Mouse (Mus musculus): ENCODE results near the gene Gm49388.
A peak's percentile ranks its signal among the peaks of the same experiment; 100 is the strongest.
"Not testable (repeated sequence)": the region's sequence is repeated elsewhere in the genome, so short reads cannot be mapped to it uniquely, and the experiment has no call there.

Gm49388 gene

DNA sequence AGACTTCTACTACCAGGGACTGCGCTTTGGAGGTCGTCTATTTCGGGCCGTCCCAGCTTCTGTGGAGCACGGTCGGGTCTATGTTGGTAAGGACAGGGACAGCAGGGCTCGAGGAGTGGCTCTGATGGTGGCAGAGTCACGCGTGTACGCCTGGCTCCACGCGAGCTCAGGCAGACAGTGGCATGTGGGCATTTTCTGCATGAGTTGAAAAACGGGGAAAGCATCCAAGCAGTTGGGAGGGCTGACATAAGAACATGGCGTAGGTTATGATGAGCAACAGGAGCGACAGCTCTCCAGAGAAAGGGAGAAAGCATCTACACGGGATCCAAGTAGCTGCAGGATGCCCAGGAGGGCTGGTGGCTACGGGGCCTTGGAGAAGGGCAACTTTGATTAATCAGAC lies 16.9 kb downstream of the Gm49388 start:
- peak; percentile 96 for DNase-seq (ENCODE audit: low read depth, low spot score)

DNA sequence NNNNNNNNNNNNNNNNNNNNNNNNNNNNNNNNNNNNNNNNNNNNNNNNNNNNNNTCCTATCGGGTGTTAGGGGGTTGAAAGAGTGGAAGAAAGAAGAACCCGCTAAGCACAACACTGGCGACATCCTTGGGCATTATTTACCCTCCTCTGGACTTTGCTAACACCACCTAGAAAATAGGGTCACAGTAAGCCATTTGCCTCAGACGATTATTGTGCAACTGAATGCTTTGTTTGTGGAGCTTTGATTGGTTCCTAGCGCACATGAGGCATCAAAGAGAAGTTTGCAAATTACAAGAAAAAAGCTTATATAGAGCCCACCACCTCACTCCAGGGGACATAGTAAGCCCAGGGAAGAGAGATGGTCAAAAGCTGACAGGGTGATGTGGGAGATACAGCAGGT lies 23.4 kb downstream of the Gm49388 start:
- no peak for DNase-seq (ENCODE audit: low read depth, low spot score)

DNA sequence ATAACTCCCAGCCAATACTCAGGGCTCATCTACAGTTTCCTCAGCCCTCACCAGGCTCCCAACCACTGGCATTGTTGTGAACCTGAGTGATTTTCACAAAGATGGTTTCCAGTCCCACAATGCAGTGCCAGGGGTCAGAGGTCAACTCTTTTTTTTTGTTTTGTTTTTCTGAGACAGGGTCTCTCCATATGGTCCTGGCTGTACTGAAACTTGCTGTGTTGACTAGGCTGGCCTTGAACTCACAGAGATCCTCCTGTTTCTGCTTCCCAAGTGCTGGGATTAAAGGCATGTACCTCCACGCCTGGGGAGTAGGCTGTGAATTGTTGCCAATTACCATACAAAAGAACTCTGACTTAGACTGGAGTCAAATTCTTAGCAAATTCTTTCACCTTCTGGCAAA lies 24.4 kb downstream of the Gm49388 start:
- DNase-seq (ENCODE audit: low read depth, low spot score) = no peak

DNA sequence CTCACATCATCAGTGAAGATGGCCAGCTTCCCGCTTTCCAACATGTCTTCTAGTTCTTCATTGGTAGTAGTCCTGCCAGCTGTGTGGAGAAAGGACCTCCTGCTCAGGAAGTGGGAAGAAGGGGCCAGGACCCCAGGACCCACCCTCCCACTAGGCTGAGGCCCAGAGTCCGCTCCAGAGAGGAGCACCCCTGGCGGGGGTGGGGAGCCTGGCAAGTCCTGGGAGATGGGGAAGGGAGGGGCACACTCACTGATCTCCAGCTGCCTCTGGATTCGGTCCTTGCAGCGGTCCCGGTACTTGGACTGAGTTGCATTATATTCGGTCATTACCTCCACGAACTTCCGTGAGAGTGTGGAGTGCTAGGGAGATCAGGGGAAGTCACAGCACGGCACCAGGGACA lies 25.2 kb downstream of the Gm49388 start:
- no peak for DNase-seq (ENCODE audit: low read depth, low spot score)

DNA sequence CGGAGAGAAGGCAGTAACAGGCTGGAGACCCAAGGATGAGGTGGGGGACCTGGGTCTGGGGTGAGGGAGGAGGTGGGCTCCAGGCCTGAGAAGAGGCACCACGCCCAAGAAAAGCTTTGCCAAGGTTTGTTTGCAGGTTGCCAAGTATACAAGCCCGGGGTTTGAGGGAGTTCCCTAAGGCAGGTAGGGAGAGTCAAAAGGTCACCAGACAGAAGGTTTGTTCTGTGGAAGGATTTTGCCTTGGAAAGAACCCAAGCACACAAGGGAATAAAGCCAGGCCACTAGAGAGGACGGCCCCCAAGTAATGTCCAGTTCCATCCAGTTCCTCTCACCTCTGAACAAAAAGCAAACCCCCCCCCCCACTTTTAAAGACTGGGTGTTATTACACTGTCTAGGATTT lies 25.8 kb downstream of the Gm49388 start:
- no peak for DNase-seq (ENCODE audit: low read depth, low spot score)

DNA sequence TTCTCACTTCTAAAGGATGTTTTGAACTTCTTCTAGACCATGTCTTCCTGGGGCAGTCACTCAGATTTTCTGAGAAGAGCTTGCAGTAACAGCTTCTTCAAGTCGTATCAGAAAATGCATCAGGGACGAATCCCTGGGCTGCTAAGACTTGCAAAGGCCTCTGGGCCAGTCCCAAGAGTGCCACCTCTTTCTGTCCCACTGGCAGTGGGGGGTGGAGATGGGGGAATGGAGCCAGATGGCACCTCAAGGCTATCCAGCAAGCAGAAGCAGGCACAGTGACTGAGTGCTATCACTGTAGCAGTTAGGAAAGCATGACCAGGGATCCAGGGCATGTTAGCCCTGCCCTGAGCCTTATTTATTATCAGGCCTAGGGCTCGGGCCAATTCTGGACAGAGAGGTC lies 26.9 kb downstream of the Gm49388 start:
- no peak for DNase-seq (ENCODE audit: low read depth, low spot score)

DNA sequence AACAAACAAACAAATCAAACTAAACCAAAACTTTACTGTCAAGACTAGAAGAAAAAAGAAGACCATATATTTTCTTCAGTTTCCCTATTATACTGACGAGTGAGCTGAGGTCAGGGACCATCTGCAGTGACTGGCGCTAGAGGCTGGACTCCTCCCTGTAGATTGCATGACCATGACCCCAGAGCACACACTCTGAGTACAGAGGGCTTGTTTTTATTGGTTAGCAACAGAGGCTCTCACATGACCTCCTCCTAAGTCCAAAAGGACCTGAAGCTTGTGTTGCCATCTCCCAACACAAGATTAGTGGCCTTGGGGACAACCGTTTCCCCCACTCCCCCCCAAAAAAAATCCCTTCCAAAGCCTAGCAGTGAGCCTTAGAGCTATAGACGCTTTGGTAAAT lies 28.4 kb downstream of the Gm49388 start:
- DNase-seq (ENCODE audit: low read depth, low spot score) = no peak

DNA sequence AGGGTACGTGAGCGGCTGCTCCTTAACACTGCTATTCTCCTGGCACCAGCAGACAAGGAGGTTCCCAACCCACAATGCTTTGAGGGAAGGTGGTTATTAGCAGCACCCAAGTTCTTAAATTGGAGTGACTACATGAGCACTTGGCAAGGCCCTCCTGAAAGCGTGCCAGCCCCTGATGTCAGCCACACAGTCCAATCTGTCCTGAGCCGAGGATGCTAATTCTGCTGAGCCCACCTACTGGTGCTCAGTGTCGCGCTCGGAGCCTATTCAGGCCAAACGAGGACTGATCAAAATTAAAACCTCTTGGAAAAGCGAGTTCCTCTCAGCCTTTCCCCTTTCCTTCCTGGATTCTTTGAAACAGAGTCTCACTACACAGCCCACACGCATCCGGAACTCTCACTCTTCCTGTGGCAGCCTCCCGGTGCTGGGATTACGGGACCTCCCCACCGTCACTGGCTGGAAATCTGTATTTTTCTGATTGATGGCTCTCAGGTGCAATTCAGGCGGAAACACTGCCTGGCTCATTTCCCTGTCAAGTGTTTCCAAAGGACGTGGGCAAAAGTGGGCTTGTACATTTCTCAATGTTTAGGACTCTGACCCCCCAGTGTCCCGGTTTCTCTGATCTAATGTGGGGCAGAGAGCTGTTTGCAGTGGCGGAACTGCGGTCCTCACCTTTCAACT lies 29.0 kb downstream of the Gm49388 start:
- DNase-seq (ENCODE audit: low read depth, low spot score) = peak; percentile 99

DNA sequence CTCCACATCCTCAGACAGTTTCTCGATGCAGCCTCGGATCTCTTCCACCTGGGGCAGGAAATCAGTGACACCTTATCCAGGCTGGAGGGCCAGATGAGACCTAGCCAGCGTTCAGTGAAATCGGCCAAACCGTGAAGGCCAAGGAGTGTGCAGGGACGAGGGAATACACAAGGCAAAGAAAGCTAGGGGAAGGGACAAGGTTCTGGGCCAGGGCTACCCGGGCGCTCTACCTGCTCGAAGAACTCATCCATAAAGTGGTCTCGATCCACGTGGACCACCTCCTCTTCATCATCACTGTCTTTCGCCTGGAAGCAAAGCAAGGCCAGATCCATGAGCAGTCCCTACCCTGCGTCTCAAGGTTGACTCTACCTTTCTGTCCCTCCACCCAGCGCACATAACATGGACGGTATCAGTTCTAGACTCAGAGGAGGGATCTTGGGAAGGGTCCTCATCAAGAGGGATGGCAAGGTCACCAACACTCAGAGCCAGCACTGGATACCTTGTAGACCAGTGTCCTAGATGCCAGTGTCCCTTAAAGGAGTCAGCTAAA lies 29.8 kb downstream of the Gm49388 start:
- no peak for DNase-seq (ENCODE audit: low read depth, low spot score)

DNA sequence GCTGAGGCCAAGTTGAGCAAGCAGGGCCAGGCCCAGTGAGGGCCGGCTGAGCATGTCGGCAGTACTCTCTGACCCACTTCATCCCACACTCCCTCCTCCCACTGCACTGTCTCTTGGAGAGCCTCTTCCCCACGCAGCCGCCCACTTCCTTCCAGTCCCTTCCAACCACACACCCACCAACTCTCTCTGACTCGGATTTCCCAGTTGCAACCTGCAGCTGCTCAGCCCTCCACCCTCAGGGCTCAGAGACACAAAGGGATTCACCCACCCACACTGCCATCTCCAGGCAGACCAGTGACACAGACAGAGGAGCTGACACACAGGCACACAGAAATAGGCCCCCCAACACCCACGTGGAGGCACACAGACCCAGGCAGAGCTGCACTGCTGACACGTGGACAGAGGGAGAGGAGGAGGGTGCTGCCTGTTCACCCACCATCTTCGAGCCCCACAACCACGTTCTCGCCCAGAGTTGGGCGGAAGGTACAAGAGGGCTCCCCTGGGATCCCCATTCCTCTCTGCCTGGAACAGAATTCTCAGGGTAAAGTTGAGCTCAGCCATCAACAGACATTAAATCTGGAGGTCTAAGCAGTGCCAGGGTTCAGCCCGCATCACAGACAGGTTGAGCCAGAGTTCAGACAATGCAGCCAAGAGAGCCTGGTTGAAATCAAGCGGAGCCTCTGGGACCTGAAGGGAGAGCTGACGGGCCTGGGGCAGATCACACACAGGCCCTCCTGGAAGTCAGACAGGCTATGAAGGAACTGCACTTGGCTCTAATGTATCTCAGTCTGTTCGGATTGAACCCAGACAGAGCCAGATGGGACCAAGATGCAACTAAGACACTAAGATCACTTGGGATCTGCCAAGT lies 30.8 kb downstream of the Gm49388 start:
- peak; percentile 95 for DNase-seq (ENCODE audit: low read depth, low spot score)

DNA sequence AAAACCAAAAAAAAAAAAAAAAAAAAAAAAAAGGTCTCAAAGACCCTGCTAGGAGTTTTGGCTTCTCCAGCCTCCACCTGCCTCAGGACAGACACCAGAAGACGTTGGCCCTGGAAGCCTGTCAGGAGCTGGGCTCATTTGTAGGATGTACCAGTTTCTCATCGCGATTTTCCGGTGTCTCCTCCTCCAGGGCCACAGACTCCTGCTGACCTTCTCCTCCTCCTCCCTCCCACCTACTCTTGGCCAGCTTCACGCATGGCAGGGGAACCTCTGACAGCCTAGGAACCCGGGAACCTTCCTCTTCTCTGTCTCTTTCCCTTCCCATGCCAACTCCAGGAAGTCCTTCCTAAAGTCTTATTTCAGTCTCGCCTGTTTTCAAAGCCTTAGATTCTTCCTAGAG lies 31.6 kb downstream of the Gm49388 start:
- peak; percentile 25 for DNase-seq (ENCODE audit: low read depth, low spot score)

DNA sequence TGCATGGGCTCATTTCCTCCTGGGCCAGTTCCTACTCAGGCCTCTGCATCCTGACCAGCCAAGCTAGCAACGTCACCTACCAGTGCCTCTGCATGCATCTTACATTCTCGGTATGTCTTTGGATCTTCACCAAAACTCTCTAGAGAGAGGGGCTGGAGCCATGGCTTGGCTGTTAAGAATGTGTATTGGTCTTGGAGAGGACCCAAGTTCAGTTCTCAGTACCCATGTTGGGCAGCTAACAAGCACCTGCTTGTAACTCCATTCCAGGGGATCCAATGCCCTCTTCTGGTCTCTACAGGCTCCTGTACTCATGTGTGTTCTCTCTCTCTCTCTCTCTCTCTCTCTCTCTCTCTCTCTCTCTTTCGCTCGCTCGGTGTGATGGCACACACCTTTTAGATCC lies 32.4 kb downstream of the Gm49388 start:
- DNase-seq (ENCODE audit: low read depth, low spot score) = no peak

DNA sequence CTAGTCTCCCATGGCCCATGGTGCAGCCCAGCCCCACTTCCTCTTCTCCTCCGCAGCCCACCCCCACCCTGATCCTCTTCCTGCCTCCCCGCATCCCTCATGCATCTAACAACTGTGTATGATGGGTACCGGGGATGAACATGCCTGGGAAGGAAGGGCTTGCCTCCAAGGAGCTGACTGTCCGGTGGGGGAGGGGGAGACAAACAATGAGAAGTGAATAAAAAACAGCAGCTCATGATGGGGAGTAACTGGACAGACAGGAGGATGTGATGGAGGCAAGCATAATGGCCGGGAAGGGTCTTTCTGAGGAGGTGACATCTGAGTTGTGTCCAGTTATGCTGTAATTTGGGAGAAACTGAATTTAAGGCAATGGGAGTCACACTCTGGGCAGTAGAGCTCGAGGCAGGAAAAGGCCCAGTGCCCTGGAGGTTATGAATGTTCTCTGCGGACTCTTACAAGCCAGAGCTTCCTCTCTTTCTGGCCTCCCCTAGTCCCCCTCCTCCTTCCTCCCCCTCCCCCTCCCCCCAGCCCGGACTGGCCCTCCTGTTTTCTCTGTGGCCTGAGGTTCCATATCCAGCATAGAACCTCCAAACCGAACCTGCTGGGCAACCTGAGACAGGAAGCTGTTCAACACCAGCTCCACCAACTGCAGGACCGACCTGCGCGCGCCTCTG lies 35.6 kb downstream of the Gm49388 start:
- no peak for DNase-seq (ENCODE audit: low read depth, low spot score)

DNA sequence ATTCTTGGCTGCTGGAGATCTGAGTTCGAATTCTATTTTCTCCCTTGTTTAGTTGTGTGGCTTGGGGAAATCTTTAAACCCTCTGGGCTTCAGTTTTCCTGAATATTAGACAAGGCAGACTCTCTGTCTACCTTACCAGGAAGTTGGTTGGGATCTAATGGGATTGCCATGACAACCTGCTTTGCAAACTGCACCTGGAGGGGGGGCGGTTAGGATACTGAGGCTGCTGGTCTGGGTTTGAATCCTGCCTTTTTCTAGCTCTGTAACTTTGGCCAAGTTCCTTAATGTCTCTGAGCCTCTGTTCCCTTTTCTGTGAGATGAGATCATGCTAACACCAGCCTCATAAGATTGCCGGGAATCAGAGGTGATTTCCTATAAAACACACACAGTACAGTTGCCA lies 37.1 kb downstream of the Gm49388 start:
- DNase-seq (ENCODE audit: low read depth, low spot score) = no peak

DNA sequence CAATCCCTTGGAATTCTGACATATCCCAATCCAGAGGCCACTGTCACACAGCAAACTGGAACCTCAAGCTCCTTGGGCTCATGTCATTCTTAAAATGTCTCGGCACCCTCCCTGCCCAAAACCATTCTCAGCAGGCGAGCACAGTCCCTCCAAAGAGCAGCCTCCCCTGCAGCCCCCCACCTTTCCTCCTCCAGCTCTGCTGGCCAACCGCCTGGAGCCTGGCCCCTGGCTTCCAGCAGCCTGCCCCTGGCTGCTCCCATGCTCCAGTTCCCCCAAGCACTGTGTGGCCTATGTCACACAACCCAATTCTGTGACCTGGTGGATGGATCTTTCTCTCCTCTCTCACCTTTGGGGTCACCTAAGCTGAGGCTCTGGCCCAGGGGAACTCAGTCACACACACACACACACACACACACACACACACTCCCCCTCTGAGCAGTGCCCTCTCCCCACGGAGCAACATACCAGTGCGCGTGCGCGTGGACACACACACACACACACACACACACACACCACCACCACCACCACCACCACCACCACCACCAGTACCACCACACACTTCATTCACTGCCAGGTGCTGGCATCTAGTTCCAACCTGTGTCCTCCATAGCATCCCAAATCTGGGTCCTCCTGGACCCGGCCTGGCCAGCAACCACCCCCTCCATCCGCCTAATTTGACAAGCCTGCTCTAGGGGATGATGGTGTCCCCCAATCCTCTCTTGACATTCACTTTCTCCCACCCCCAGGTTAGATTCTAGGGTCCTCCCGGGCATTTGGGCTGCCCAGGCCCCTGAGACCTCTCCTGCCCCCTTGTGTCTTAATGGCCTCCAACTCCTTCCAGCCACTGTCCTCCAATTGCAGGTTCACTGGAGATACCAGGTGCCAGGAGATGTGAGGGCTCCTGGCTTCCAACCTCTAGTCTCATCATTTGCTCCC lies 38.1 kb downstream of the Gm49388 start:
- peak; percentile 71 for DNase-seq (ENCODE audit: low read depth, low spot score)

DNA sequence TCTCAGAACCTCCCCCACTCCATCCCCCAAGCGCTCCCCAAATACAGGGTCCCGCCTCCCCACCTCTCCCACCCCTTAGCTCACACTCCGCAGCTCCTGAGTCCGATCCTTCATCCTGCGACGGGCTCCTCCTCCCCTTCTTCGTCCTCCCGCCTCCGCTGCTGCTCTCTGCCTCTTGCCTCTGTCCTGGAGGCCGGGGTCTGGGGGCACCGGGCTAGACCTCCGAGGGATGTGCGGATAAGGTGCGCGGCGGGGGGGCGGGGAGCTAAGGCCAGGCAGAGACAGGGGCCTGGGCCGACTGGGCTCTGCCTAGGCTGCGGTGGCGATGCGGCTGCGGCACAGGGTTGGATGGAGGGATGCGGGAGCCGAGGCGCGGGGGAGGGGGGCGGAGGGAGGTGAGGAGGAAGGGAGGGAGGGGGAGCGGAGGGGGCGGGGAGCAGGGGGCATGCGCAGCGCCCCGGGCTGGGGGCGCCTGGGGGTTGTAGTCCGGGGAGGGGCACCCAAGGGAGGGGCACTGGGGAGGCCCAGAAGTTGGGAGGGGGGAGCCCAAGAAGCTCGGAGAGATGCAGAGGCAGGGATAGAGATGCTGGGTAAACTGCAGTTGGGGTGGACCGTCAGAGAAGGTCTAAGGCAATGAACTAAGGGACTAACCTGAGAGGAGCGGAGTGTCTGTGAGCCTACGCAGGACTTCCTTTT lies 38.9 kb downstream of the Gm49388 start, which contains the start of the genes Stx4a and Stx1b:
Gene Stx4a, plus strand, starts transcription at position 119 of the 696 bp plus-strand sequence.
Gene Stx1b, minus strand, starts transcription at position 374 of the 696 bp plus-strand sequence.
- peak; percentile 94 for DNase-seq (ENCODE audit: low read depth, low spot score)

DNA sequence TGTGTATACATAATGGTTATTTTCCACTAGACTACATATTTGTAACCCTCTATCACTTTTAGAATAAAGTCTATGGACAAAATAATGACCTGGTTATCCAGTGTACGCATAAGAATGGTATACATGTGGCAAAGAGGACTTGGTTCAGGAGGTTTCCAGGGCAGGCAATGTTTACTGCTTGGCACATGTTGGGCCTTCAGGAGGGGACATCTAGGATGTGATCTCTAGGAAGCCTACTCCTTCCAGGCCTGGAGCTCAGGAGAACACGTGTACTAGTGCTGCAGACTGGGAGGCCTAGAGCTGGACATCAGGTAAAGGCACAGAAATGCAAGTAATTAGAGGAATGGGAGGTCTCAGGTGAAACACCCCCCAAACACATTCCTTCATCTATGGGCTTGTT lies 50.1 kb downstream of the Gm49388 start:
- no peak for DNase-seq (ENCODE audit: low read depth, low spot score)

DNA sequence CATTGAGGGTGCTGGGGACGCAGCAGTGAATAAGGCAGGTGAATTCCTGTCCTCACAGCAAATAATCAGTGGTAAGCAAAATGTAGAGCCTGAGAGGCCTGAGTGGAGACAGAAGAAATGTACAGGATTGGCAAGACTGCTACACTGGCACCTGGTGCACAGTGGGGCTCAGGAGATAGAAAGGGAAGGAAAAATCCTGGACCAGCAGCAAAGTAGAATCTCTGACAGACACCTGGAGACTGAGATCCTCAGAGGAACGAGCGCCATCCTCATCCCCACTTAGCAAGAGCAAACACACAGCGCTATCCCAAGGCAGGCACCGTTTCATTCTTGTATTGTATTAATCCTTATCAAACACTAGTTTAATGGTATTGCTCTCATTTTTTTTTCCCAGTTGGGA lies 52.1 kb downstream of the Gm49388 start:
- peak; percentile 66 for DNase-seq (ENCODE audit: low read depth, low spot score)

DNA sequence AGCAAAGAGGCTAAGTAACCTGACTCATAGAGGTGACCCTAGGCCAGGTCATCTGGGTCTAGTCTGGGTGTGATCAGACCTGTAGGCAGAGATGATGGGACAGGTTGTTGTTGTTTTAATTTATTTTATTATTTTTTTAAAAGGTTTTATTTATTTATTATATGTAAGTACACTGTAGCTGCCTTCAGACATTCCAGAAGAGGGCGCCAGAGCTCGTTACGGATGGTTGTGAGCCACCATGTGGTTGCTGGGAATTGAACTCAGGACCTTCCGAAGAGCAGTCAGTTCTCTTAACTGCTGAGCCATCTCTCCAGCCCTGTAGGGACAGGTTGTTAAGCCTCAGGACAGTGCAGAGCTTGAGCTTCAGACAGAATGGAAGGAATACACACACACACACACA lies 52.5 kb downstream of the Gm49388 start:
- DNase-seq (ENCODE audit: low read depth, low spot score) = not testable (repeated sequence)

DNA sequence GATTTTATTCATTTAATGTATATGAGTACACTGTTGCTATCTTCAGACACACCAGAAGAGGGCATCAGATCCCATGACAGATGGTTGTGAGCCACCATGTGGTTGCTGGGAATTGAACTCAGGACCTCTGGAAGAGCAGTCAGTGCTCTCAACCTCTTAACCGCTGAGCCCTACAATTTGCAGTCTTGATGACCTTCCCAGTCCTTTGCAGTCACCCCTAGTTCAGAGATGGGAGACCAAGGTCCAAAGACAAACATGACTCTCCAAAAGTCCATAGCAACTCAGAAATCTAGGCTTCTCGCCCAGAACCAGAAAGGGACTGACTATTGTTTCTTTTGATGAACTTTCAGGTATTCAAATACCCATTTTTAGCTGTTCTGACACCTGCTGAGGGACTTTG lies 54.6 kb downstream of the Gm49388 start:
- DNase-seq (ENCODE audit: low read depth, low spot score) = not testable (repeated sequence)

Data from brain, adult 2 months (tissue).